Mouse (Mus musculus): ENCODE data around the gene Fhl1. TPM values are rescaled to one million over a fixed set of nuclear protein-coding genes. Genes with fewer than 3 reads are reported as not detected.

The Fhl1 gene
- polyA plus RNA-seq, 1 experiment: 20.6 TPM

DNA sequence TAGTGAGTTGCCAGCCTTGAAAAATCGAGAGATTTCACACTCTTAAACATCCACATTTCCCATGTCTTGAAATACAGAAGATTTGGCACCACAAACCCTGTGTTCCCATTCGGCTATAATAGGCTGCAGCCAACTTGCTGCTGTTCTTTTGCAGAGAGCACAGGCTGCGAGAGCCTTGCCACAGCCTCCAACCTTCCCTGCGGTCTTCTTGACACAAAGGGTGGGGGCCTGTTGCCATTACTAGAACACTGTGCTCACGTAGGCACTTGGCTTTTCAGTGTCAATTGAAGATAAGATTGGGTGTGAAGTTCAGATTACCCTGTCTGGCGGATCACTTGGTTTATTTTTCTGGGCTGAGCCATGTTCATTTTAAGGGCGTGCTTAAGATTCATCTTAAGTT is 24.8 kb downstream of the Fhl1 start:
- H3K4me1 ChIP-seq (replicated peaks; ENCODE audit: control insufficient read depth, insufficient read depth, low read length): no peaks in the 10 kb centered on the region
- H3K27me3 ChIP-seq (ENCODE audit: control insufficient read depth, insufficient read depth, low read length): no peaks in the 10 kb centered on the region
- TF ChIP-seq CTCF (IDR thresholded peaks at IDR 0.05; ENCODE audit: borderline replicate concordance, control insufficient read depth, extremely low read depth, insufficient read depth, low read length, poor library complexity) (no peak), POLR2A (IDR thresholded peaks at IDR 0.05; ENCODE audit: control insufficient read depth, extremely low read depth, insufficient read depth, low read length, poor library complexity) (no peak)
- no peak for DNase-seq
- no peak overlapping the region for H3K4me3 ChIP-seq (ENCODE audit: control insufficient read depth, insufficient read depth, low read length)
- no peak overlapping the region for H3K27ac ChIP-seq (ENCODE audit: control insufficient read depth, insufficient read depth, low read length)
- 92% methylated on average over 7 of the region's 7 CpGs for WGBS
- no peaks in the 10 kb centered on the region for H3K36me3 ChIP-seq (ENCODE audit: control insufficient read depth, insufficient read depth, low read length)

DNA sequence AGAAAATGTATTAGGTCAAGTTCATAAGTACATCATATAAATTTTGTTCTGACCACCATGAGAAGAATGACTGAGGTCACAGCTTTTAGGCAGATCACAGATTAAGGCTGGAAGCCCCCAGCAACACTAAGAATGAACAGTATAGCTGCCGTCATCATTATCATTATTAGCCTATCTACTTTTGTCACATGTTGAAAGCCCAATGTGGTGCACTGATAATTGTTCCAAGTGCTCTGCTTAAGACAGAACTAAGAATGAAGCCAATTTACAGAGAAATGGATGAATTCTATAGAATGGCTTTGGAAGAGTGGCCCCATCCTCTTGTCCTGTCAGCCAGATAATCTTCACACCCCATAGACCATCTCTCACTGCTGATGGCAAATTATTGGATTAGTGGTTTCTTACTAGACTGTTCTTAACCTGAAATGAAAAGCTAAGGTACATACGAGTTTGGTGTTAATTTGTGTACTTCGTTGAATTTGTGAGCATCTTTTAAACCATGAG is 28.7 kb downstream of the Fhl1 start:
- 94% methylated on average over 3 of the region's 3 CpGs for WGBS
- H3K36me3 ChIP-seq (ENCODE audit: control insufficient read depth, insufficient read depth, low read length): no peaks in the 10 kb centered on the region

DNA sequence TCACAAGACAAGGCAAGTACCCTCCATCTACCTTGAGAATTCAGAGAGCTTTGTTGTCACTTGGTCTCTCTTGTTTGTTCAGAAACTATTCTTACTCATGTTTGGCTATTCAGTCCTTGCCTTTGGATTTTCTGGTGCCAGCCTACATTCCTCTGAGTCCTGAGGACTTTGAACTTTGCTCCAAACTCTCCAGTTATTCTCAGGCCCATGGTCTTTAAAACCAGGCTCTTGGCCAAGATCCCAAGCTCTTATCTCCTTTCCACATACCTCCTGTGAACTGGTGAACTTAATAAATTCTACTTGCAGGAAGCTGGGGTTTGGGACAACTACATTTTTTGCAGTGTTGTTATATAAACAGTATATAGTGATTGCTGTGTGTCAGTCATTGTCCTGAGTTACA is 38.3 kb downstream of the Fhl1 start:
- Histone ChIP-seq H3K4me3 (ENCODE audit: control insufficient read depth, insufficient read depth, low read length) (no peak overlapping the region), H3K27me3 (ENCODE audit: control insufficient read depth, insufficient read depth, low read length) (no peaks in the 10 kb centered on the region), H3K36me3 (ENCODE audit: control insufficient read depth, insufficient read depth, low read length) (no peaks in the 10 kb centered on the region), H3K27ac (ENCODE audit: control insufficient read depth, insufficient read depth, low read length) (no peak overlapping the region), H3K4me1 (replicated peaks; ENCODE audit: control insufficient read depth, insufficient read depth, low read length) (no peaks in the 10 kb centered on the region)
- no peak for DNase-seq
- no peak for TF ChIP-seq CTCF (IDR thresholded peaks at IDR 0.05; ENCODE audit: borderline replicate concordance, control insufficient read depth, extremely low read depth, insufficient read depth, low read length, poor library complexity)
- TF ChIP-seq POLR2A (IDR thresholded peaks at IDR 0.05; ENCODE audit: control insufficient read depth, extremely low read depth, insufficient read depth, low read length, poor library complexity): no peak

More for the DNA sequence above, 28.7 kb downstream of the Fhl1 start:
- Histone ChIP-seq H3K4me3 (ENCODE audit: control insufficient read depth, insufficient read depth, low read length) (no peak overlapping the region), H3K4me1 (replicated peaks; ENCODE audit: control insufficient read depth, insufficient read depth, low read length) (no peaks in the 10 kb centered on the region), H3K27me3 (ENCODE audit: control insufficient read depth, insufficient read depth, low read length) (no peaks in the 10 kb centered on the region), H3K27ac (ENCODE audit: control insufficient read depth, insufficient read depth, low read length) (no peak overlapping the region)
- TF ChIP-seq POLR2A (IDR thresholded peaks at IDR 0.05; ENCODE audit: control insufficient read depth, extremely low read depth, insufficient read depth, low read length, poor library complexity) (no peak), CTCF (IDR thresholded peaks at IDR 0.05; ENCODE audit: borderline replicate concordance, control insufficient read depth, extremely low read depth, insufficient read depth, low read length, poor library complexity) (no peak)
- no peak for DNase-seq

DNA sequence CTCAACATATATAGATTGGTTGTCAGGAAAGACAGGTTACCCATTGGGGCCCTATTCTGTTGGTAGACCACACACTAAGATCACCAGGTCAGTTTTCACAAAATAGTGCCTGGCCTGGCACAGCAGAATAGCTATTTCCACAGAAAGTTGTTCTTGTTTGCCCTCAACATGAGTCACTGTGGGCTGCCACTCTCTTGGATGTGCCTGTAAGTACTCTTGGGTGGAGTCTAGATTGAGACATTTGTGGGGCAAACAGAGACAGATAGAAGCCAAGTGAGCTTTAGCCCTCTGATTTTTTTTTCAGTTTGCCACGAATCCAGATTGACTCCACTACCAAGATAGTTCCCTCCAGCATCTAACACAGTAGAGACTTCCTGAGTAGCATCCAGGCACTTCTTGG is 40.2 kb downstream of the Fhl1 start:
- DNase-seq: no peak
- Histone ChIP-seq H3K4me1 (replicated peaks; ENCODE audit: control insufficient read depth, insufficient read depth, low read length) (no peaks in the 10 kb centered on the region), H3K36me3 (ENCODE audit: control insufficient read depth, insufficient read depth, low read length) (no peaks in the 10 kb centered on the region), H3K27me3 (ENCODE audit: control insufficient read depth, insufficient read depth, low read length) (no peaks in the 10 kb centered on the region), H3K4me3 (ENCODE audit: control insufficient read depth, insufficient read depth, low read length) (no peak overlapping the region), H3K27ac (ENCODE audit: control insufficient read depth, insufficient read depth, low read length) (no peak overlapping the region)
- TF ChIP-seq CTCF (IDR thresholded peaks at IDR 0.05; ENCODE audit: borderline replicate concordance, control insufficient read depth, extremely low read depth, insufficient read depth, low read length, poor library complexity): no peak
- no peak for TF ChIP-seq POLR2A (IDR thresholded peaks at IDR 0.05; ENCODE audit: control insufficient read depth, extremely low read depth, insufficient read depth, low read length, poor library complexity)
- 94% methylated on average over 1 of the region's 1 CpGs for WGBS

DNA sequence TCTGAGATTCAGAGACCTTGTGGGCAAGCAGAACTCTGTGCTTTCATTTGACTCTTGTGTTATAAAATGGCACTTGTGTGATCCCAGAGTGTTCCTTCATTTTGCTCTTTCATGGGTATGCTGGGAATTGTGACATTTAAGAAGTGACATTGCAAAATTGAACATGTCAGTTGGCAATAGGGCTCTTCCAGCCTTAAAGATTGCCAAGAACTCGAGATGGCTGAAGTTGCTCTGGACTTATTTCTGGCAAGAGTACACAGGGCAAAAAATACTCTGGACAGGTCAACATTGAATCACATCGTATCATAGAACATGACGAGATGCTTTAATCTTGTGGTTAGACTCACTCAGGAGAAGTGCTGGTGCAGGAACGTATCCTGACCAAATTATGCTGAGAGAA is 41.7 kb downstream of the Fhl1 start:
- no peak overlapping the region for H3K27ac ChIP-seq (ENCODE audit: control insufficient read depth, insufficient read depth, low read length)
- WGBS: 93% methylated on average over 4 of the region's 4 CpGs

DNA sequence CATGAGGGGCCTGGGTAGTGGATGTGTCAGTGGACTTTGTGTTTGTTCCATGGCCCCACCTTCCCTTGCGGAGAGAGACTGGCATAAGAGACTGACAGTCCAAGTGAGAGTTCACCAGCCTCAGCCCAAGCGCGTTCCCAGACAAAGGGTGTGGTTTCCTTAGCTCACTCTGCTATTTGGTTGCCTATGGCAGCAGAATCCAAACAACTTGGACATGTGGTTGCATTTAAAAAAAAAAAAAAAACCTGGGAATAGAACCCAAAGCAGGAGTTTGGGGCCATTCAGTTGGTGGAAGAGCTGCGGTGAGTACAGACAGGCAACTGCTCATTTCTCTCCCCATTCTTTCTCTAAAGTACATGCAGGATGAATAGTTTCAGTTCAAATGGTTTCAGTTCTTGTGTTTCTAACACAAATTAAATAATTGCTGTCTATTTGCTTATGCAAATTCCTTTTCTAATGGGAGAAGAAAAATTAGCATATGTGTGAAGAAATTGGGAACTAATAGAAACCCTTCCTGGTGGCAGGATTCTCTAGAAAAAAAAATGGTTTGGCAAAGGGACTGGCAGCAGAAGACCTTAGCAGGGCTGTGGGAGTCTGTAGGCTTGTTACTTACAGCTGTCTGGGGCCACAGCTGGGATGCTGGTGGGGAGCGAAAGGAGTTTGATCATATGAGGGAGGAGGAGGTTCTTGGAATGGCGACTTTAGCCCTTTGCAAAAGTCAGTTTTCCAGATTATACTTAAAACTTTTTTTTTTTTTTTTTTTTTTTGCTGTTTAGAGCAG is 54.9 kb downstream of the Fhl1 start:
- Histone ChIP-seq H3K36me3 (ENCODE audit: control insufficient read depth, insufficient read depth, low read length) (no peaks in the 10 kb centered on the region), H3K27ac (ENCODE audit: control insufficient read depth, insufficient read depth, low read length) (no peak overlapping the region), H3K4me1 (replicated peaks; ENCODE audit: control insufficient read depth, insufficient read depth, low read length) (no peaks in the 10 kb centered on the region), H3K4me3 (ENCODE audit: control insufficient read depth, insufficient read depth, low read length) (no peak overlapping the region), H3K27me3 (ENCODE audit: control insufficient read depth, insufficient read depth, low read length) (no peaks in the 10 kb centered on the region)
- 87% methylated on average over 6 of the region's 6 CpGs for WGBS
- DNase-seq: no peak
- TF ChIP-seq CTCF (IDR thresholded peaks at IDR 0.05; ENCODE audit: borderline replicate concordance, control insufficient read depth, extremely low read depth, insufficient read depth, low read length, poor library complexity): no peak

More for the DNA sequence above, 41.7 kb downstream of the Fhl1 start:
- no peaks in the 10 kb centered on the region for H3K4me1 ChIP-seq (replicated peaks; ENCODE audit: control insufficient read depth, insufficient read depth, low read length)
- H3K27me3 ChIP-seq (ENCODE audit: control insufficient read depth, insufficient read depth, low read length): no peaks in the 10 kb centered on the region
- TF ChIP-seq POLR2A (IDR thresholded peaks at IDR 0.05; ENCODE audit: control insufficient read depth, extremely low read depth, insufficient read depth, low read length, poor library complexity): no peak
- no peak for TF ChIP-seq CTCF (IDR thresholded peaks at IDR 0.05; ENCODE audit: borderline replicate concordance, control insufficient read depth, extremely low read depth, insufficient read depth, low read length, poor library complexity)
- DNase-seq: no peak
- H3K4me3 ChIP-seq (ENCODE audit: control insufficient read depth, insufficient read depth, low read length): no peak overlapping the region
- no peaks in the 10 kb centered on the region for H3K36me3 ChIP-seq (ENCODE audit: control insufficient read depth, insufficient read depth, low read length)
